Mouse (Mus musculus): ENCODE measurements around the gene Ptprm.
"Not testable (repeated sequence)": the region's sequence is repeated elsewhere in the genome, so short reads cannot be mapped to it uniquely, and the experiment has no call there.

Ptprm gene

DNA sequence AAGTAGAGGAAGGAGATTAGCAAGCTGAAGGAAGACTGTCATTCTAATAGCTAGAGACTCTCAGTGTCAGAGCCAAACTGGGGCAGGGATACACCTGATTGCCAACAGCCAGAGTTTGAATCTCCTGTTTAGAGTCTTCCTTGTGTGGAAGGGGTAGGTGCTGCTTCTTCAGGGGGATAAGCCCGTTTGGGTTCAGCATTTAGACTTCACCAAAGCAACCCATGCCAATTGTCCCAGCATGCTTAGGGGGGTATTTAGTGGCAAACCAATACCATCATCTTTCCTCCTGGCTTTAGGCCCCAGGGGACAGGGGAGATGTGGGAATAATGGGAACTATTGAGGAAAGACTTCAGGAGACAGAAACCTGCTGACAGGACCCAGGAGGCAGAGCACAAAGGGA is 460.1 kb downstream of the Ptprm start:
- in situ Hi-C loops (cut with MboI; ENCODE audit: low sequenced_read_pairs) = no loop called here

DNA sequence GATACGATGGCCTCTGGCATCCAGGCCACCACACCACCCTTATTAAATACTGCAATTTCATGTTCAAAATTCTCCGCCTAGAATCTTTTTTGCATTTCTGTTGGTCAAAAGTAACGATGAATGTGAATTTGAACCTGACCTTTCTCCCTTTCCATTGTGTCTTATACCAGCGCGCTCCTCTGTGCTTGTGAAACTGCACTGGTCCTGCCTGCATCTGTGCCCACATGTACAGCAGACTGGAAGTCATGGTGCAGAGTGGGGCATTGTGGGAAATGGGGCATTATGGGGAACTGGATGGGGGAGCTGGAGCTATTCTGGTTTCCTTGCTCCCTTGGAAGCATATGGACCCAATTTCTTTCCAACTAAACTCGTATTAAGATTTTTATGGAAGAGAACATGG is 462.3 kb downstream of the Ptprm start:
- in situ Hi-C loops (cut with MboI; ENCODE audit: low sequenced_read_pairs) = no loop called here

DNA sequence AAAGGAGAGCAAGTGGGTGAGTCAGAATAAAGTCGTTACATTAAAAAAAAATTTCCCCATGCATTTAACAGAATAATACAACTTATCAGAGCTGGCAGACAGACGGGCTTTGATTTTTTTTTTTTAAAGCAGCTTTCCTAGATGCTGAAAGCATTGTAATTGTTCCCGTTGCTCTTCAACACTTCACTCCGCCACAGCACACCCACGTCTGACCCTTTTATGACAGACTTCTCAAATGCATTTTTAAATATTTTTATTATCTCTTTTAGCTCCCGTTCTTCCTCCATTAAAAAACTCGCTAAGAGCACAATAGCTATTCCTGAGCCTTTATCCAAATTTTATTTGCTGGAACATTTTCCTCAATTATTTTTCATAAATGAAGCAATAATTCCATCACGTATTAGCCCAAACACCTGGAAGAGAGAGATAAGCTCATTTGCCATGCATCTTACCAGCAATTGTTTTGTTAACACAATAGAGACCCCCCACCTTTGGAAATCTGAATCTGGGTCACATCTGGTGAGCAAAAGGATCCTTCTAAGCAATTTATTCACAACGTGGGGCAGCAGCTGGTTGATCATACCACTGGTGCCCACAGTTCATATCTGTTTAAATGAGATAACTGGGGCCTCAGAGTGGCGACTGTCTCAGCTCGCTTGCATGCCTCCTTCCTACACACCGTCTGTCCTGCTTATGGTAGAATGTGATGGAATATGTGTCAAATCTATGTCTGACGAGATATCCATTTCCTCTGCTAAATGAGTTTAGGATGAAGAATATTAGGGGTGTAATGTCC is 463.0 kb downstream of the Ptprm start:
- in situ Hi-C loops (cut with MboI; ENCODE audit: low sequenced_read_pairs) = no loop called here

DNA sequence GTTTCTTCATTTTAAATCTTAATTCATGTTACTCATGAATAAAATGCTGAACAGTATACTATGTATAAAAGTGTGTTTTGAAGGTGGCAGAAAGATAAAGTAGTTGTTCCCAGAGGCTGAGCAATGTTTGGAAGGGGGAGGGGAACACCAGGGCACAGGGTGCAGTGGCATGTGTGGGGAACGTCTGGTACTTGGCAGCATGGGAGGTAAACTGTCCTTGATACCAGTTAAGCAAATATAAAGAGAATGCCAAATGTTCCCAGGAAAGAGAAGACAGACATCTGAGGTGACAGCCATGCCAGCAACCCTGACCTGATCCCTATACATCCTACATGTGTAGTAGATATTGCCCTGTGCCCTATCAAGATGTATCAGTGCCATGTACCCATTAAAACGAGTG is 472.0 kb downstream of the Ptprm start:
- in situ Hi-C loops (cut with MboI; ENCODE audit: low sequenced_read_pairs) = no loop called here

DNA sequence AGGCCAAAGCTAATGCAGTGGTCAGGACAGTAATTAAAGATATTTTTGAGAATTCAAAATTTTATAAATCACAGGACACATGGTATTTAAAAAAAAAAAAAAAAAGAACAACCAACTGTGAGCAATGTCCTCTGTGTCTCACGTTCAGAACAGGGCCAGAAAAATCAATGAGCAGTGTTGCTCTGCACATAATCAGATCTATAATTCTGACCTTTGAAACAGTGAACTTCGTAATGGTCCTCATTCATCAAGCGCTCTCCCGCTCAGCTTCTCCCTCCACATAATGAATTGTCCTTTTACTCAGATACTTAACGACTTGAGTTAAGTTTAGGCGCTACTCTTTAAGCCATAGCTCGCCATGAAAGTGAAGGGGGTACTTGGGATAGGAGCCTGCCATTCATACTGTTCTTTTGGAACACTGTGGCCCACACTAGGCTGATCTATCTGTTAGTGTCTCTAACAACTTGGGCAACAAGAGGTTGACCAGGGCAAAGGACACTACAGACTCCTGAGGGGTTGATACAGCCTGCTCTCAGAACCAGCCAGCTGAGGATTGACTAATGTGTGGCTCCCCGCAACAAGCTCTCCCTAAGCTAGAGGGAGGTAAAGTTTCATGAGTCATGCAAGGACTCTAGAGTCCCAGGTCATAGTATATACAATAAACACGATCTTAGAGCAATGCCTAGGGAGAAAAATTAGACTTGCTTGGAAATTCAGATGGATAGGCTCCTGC is 473.1 kb downstream of the Ptprm start:
- in situ Hi-C loops (cut with MboI; ENCODE audit: low sequenced_read_pairs) = no loop called here

DNA sequence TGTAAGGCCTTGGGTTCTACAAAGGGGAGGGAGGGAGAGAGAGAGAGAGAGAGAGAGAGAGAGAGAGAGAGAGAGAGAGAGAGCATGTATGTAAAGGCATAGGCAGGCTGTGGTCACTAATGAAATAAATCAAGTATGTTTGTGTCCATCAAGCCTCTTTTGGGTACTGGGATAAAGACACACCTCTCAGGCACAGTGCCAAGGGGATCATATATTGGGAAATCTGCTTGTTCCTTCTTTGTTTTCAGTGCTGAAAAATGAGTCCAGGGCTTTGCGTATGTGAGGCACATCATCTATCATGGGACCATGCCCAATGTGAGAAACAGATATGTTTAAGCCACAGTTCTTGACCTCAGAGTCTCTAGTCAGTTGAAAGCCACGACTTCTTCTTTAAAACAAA is 475.1 kb downstream of the Ptprm start:
- in situ Hi-C loops (cut with MboI; ENCODE audit: low sequenced_read_pairs) = no loop called here

DNA sequence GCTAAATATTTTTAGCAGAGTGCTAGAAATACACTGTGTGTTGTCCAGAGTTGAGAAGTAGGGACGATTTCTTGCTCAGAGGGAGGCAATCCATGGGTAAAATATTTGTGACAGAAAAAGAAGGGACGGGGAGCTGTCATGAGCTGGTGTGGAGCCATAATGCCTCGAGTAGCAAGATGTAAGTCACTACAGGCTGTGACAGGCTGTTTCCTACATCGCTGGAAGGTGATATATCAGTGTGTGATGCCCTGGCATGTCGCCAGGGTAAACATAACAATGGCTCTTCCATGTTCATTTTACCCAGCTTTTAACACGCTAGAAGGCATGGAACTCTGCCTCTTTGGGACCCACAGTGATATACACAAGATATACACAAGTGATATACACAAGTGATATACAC is 476.7 kb downstream of the Ptprm start:
- in situ Hi-C loops (cut with MboI; ENCODE audit: low sequenced_read_pairs) = no loop called here

DNA sequence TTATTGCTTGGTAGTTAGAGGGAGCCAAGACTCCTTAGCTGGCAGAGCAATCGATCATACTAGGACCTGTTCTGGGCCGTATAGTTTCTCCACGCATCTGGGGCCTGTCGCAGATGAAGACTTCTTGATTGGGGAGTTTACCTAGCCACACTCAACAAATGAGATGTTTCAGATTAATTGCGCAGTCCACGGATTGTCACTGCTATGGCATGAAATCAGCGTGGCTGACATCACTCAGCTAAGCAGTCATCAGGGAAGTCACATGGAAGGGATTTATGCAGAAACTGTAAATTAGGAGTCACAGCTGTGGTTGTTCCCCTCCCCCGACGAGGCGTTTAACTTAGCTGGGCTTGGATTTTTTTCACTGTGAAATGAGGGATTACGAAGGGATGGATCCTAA is 479.4 kb downstream of the Ptprm start:
- in situ Hi-C loops (cut with MboI; ENCODE audit: low sequenced_read_pairs) = no loop called here

DNA sequence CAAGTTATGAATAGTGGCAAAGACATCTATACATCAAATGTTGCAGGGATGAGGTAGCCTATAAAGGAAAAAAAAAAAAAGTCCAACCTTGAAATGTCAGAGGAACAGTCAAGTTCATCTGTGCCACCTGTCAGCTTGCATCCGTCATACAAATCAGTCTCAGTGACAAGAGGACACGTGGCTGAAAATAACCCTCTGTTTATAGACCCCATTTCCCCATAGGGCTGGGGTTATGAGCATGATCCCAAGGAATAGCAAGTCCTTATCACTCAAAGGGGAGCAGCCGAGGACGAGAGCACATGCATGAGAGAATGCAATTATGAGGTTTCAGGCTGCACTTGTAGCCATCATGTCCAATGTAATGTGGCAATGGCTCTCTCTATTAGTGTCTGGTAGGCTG is 482.9 kb downstream of the Ptprm start:
- in situ Hi-C loops (cut with MboI; ENCODE audit: low sequenced_read_pairs) = no loop called here

DNA sequence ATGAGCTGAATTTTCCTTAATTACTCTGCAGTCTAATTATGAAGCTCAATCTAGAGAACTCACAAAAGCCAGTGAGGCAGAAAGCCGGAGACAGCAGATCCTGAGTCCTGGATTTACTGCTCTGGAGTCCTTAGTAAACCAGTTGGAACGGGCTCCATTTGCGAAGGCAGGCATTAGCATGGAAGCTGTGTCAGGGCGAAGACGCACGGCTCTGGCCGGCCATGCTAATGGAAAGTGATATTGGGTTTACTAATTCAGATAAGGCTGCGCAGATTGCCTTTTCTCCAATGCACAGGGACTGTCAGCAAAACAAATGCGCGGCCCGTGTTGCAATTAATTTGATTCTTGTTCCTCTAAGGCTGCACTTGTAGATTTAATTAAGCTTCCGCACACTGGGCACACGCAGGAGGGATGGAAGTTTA is 484.7 kb downstream of the Ptprm start:
- in situ Hi-C loops (cut with MboI; ENCODE audit: low sequenced_read_pairs) = no loop called here

DNA sequence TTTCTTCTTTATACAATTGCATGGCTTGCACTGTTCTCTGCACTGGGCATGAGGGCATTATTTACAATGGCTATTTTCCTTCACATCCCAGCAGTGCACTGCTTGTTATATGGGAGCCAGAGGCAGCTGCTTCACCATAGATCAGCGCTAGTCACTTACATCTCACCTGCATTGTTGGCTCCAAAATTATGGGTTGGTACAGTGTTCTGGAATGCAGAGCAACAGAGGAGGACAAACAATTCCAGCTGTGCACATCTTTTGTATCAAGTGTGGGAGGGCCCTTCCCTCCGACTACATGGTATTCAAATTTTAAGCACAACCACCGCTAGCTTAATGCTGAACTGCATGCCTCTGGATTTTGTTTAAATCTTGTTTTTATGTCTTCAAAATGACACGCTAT is 489.8 kb downstream of the Ptprm start:
- in situ Hi-C loops (cut with MboI; ENCODE audit: low sequenced_read_pairs) = no loop called here

DNA sequence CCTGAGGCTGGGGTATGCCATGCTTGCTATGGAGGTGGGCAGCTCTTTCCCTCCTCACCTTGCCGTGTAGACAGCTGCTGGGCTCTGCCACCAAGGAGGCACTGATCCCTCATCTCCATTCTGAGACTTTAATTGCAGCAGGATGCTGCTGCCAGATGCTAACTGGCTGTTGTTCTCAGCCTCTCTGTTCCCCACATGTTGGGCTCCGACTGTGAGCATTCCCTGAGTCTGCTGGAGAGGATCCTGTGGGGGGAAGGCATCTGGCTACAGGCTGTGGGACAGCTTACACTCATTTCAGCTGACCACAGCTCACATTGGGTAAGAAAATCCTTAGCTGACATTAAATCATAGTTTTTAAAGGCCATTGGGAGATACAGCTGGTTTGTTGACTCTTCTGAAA is 492.7 kb downstream of the Ptprm start:
- in situ Hi-C loops (cut with MboI; ENCODE audit: low sequenced_read_pairs) = no loop called here

DNA sequence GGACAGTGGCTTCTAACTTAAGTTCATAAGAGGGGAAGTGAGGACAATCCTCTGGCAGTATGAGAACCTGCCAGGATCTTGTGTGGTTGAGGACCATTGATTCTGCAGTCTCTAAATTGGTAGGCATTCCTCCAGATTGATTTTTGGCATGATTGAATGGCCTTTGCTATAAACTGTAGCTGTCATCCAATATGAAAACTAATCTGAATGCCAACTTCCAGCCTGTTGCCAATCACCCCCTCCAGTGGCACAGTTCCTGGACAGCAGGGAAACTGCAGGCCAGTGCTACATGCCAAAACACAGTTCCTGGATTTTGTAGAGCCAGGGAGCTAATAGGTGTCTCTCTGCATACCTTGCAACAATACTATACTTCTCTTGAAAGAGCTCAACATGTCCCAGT is 495.5 kb downstream of the Ptprm start:
- in situ Hi-C loops (cut with MboI; ENCODE audit: low sequenced_read_pairs) = no loop called here

DNA sequence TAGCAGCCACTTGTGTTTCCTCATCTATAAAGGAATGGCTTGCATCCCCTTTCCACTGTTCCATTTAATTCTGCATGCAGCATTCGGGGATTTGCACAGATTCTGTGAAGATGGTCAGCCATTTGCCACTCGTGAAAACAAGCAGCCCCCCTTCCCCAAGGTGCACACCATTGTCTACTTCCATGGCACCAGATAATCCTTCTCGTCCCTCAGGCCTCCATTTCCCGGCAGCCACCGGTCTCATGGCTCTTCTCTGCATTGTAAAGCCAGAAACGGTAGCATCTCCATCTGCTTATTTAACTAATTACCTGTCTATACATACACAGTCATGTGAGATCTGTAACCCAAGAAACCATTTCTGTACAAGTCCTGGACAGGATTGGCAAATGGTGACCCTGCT is 501.8 kb downstream of the Ptprm start:
- in situ Hi-C loops (cut with MboI; ENCODE audit: low sequenced_read_pairs) = no loop called here

DNA sequence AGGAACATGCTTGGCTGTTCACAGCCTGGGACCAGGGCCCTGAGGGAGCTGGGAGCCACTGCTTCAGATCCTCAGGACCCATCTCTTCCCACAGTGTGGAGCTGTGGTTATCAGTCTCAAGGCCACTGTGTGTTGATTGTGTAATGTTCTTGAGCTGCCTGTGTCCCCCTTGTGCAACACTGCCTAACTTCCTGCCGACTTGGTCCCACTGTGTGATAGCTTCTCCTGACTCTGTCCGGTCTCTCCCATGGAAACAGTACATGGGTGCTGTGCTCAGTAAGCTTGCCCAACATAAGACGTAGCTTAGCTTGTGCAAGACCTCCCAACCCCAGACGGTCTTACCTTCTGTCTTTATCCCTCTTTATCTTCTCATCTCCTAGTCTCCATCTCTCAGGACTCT is 507.2 kb downstream of the Ptprm start:
- in situ Hi-C loops (cut with MboI; ENCODE audit: low sequenced_read_pairs) = not testable (repeated sequence)

DNA sequence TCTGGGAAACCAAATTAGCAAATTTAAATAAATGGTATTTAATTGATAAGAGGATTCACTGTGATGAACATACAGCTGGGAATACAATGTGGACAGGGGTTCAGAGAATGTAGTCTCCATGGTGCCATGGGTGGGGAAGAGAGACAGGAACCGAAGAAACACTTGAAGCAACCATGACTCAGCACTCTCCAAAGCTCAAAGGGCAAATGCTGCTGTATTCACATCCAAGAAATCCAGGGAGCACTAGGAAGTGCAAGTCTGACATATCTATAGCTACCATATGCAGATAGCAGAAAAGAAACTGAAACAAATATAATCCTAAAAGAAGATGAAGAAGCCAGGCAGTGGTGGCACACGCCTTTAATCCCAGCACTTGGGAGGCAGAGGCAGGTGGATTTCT is 531.9 kb downstream of the Ptprm start:
- in situ Hi-C loops (cut with MboI; ENCODE audit: low sequenced_read_pairs) = no loop called here

DNA sequence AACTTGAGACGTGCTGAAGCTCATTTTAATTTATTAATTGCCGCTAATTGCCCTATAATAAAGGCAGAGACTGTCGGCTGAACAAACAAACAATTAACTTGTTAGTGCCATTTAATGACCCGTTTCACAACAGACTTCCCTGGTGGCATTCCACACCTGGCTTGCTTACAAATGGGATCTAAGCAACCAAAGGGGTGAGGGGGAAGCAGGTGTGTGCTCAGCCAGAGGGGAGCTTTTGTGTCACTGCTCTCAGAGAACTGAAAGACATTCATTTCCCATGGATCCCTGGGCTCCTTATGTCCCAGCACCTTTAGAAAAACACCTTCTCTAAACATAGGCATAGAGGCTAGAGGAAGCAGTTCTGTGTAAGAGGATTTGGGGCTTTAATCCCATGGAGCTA is 536.9 kb downstream of the Ptprm start:
- in situ Hi-C loops (cut with MboI; ENCODE audit: low sequenced_read_pairs) = no loop called here

DNA sequence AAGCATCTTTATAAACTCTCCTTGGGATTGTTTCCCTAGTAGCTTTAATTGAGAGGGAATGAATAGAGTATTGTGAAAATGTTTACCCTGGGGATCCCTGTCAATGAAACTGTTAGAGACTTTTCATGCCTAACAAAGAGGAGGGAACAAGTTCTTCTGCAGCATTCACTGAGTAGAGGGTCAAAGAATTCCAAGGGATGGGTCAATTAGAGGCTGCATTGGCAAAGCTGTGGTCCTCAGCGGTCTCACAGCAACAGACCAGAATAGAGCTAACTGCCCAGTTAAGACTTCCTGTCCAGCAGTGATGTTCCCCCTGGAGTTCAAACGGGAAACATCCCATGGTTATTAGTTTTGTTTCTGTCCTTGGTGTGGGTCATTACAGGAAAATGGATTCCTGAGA is 538.3 kb downstream of the Ptprm start:
- in situ Hi-C loops (cut with MboI; ENCODE audit: low sequenced_read_pairs) = no loop called here

DNA sequence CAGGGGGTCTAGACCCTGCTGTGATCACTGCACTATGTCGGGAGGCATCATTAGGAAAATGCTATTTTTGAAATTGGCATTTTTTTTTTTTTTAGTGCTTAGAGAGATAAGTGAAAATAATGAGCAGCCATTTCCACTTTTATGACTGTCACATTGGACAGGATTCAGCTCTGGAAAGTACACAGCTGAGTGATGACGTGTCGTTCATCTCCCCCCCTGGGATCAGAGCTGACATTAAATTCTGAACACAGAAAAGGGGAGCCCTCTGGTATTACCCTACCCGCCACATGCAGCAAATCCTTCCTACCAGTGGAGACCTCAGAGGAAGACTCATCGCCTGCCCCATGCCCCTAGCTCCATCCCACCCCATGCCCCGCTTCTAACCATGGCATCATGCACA is 540.5 kb downstream of the Ptprm start:
- in situ Hi-C loops (cut with MboI; ENCODE audit: low sequenced_read_pairs) = no loop called here

DNA sequence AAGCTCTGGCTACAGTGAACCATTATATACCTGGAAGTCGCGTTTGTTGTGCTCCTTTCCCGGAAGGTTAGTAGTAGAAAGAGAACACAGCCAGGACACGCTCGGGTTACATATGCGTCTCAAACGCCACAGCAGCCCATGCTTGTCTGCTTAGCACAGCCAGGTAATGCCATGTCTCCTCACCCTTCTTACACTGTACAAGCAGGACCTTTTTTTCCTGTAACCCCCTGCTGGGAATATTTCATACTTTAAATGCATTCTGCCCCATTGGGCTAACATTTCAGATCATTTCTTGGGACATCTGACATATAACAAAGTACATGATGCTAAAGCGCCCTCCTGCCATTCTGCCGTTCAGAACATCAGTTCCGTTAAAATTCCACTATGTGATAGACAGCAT is 540.9 kb downstream of the Ptprm start:
- in situ Hi-C loops (cut with MboI; ENCODE audit: low sequenced_read_pairs) = no loop called here

DNA sequence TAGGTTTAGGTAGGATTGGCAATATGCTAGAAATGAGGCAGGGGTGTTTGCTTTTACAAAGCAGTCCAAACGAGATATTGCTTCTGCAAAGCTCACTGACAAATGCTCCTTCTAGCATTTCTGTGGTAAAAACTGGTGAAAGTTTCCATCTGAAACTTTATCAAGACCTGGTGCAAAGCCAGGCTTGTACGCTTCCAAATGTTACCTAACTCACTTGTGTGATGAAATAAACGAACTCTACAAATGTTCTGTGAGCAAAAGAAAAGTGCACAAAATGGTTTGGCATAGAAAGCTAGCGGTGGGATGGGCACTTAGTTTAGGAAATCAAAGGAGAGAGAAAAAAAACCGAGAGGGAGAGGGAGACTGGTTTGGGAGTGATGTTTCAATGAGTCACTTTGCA is 544.5 kb downstream of the Ptprm start:
- in situ Hi-C loops (cut with MboI; ENCODE audit: low sequenced_read_pairs) = no loop called here

DNA sequence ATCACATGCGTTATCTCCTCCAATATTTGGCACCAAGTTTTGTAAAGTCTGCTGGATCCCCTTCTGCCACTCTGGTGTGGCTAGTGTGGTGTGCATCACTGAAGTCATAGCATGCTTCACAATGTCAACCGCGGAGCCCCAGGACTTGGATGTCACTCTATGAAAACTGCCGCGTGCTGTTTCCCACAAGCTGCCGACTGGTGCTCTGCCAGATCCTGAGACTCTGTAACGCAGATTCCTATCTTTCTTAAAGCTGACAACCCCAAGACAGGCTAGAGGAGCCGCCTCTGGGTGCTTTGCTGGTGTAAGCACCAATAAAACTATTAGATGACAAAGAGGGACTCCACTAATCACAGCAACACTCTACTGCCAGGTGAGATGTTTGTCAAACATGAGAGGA is 546.1 kb downstream of the Ptprm start:
- in situ Hi-C loops (cut with MboI; ENCODE audit: low sequenced_read_pairs) = no loop called here

All from CH12F3 (cell line).